Mouse (Mus musculus) neural tube, embryonic 15.5 days (tissue): ENCODE data around the gene Psmd4. TPM values are rescaled to one million over a fixed set of nuclear protein-coding genes. Genes with fewer than 3 reads are reported as not detected.
"Not testable (repeated sequence)": the region's sequence is repeated elsewhere in the genome, so short reads cannot be mapped to it uniquely, and the experiment has no call there.

Experiments
- ATAC-seq: fragments of 200-750 bp; cut with Nextera tagmentation; 2 replicates; pipeline ENCODE4 v1.8.0; 2017; ENCODE audit warnings: mild to moderate bottlenecking, moderate TSS enrichment, moderate library complexity; ENCODE audit not compliant: low FRiP score
- H3K27ac ChIP-seq: fragments of 300-500 bp; sonication (generic); replicated peaks from 2 replicates; pipeline ENCODE4 v1.5.1; 2015; ENCODE audit warnings: mild to moderate bottlenecking, inconsistent platforms
- H3K27me3 ChIP-seq: fragments of 300-500 bp; sonication (generic); replicated peaks from 2 replicates; pipeline ENCODE4 v1.6.1; 2015; ENCODE audit warnings: inconsistent platforms
- H3K36me3 ChIP-seq: fragments of 300-500 bp; sonication (generic); 2 replicates; pipeline ENCODE4 v1.6.1; 2015; ENCODE audit warnings: inconsistent platforms
- H3K4me1 ChIP-seq: fragments of 300-500 bp; sonication (generic); 2 replicates; pipeline ENCODE4 v1.6.1; 2015; ENCODE audit warnings: inconsistent platforms
- H3K4me2 ChIP-seq: fragments of 300-500 bp; sonication (generic); 2 replicates; pipeline ENCODE4 v1.6.1; 2015; ENCODE audit warnings: inconsistent platforms, mild to moderate bottlenecking, moderate library complexity
- H3K4me3 ChIP-seq: fragments of 300-500 bp; sonication (generic); replicated peaks from 2 replicates; pipeline ENCODE4 v1.5.1; 2015; ENCODE audit warnings: mild to moderate bottlenecking, inconsistent platforms
- H3K9ac ChIP-seq: fragments of 300-500 bp; sonication (generic); replicated peaks from 2 replicates; pipeline ENCODE4 v1.6.1; 2015; ENCODE audit warnings: mild to moderate bottlenecking, inconsistent platforms
- H3K9me3 ChIP-seq: fragments of 300-500 bp; sonication (generic); replicated peaks from 2 replicates; pipeline ENCODE4 v1.6.1; 2016; ENCODE audit warnings: inconsistent platforms
- WGBS: fragments of 180-500 bp; shearing (Covaris S2); methylation state at CpG from one replicate; pipeline ENCODE4 v1.1.7; 2015; ENCODE audit warnings: mixed read lengths; 5-methylcytosine and 5-hydroxymethylcytosine counted together
- polyA plus RNA-seq: library from polyadenylated mRNA; unstranded; fragments of >200 nt; fragmentation: Nextera tagmentation; extraction: Ambion mirVana; gene quantifications from 2 replicates; pipeline ENCODE4 v1.2.1, GENCODE M21; 2015

Gene Psmd4
- polyA plus RNA-seq, 1 experiment from 2014 or later: 264 TPM

GRCm38 (mm10) chr3:95020956-95021355 lies 21.5 kb downstream of the Psmd4 start:
- 93% methylated on average over 5 of the region's 5 CpGs for WGBS
- not testable (repeated sequence) for H3K4me3 ChIP-seq, H3K9ac ChIP-seq, H3K4me2 ChIP-seq, H3K27ac ChIP-seq, H3K9me3 ChIP-seq, H3K36me3 ChIP-seq, H3K27me3 ChIP-seq, ATAC-seq
- peaks cover 10% of the 10 kb centered on the region for H3K4me1 ChIP-seq

DNA sequence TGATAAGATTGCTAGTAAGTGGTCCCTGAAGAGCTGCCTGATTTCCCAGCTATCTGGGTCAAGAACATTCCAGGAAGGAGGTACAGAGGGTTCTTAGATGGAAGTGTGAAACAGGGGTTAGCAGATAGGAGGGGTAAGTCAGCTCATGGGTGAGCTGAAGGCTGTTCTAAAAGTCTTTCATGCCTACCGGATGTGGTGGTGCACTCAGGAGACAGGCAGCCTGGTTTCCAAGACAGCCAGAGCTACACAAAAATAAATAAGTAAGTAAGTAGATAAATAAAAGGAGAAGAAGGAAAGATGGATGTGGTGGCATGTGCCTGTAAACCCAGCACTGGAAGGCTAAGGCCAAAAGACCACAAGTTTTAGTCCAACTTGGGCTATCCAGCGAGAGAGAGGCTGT lies 23.7 kb downstream of the Psmd4 start:
- no peak overlapping the region for H3K4me3 ChIP-seq
- WGBS: 89% methylated on average over 2 of the region's 2 CpGs
- H3K27ac ChIP-seq: no peak overlapping the region
- H3K4me2 ChIP-seq: no peak overlapping the region
- H3K27me3 ChIP-seq: no peaks in the 10 kb centered on the region
- ATAC-seq: no peak
- H3K9me3 ChIP-seq: no peaks in the 10 kb centered on the region
- H3K4me1 ChIP-seq: peaks cover 17% of the 10 kb centered on the region
- no peak overlapping the region for H3K9ac ChIP-seq
- no peaks in the 10 kb centered on the region for H3K36me3 ChIP-seq

- 4% methylated on average over 21 of the region's 21 CpGs for WGBS
- no peak for ATAC-seq
- Histone ChIP-seq H3K27ac (peak overlapping the region; percentile 97), H3K9me3 (no peaks in the 10 kb centered on the region), H3K36me3 (peaks cover 7% of the 10 kb centered on the region), H3K27me3 (no peaks in the 10 kb centered on the region), H3K4me3 (peak overlapping the region; percentile 84), H3K4me2 (peak overlapping the region; percentile 73), H3K4me1 (peaks cover 27% of the 10 kb centered on the region), H3K9ac (peak overlapping the region; percentile 57)
Measured at GRCm38 (mm10) chr3:95016532-95017056, 25.8 kb downstream of the Psmd4 start.

GRCm38 (mm10) chr3:95015891-95016531 lies 26.4 kb downstream of the Psmd4 start:
- H3K4me3 ChIP-seq: peak overlapping the region; percentile 84
- peak overlapping the region; percentile 97 for H3K27ac ChIP-seq
- peak; percentile 87 for ATAC-seq
- no peaks in the 10 kb centered on the region for H3K27me3 ChIP-seq
- under 1% methylated on average over 40 of the region's 40 CpGs for WGBS
- peak overlapping the region; percentile 57 for H3K9ac ChIP-seq
- H3K4me2 ChIP-seq: peak overlapping the region; percentile 73
- peaks cover 13% of the 10 kb centered on the region for H3K36me3 ChIP-seq
- H3K9me3 ChIP-seq: no peaks in the 10 kb centered on the region
- peaks cover 27% of the 10 kb centered on the region for H3K4me1 ChIP-seq

DNA sequence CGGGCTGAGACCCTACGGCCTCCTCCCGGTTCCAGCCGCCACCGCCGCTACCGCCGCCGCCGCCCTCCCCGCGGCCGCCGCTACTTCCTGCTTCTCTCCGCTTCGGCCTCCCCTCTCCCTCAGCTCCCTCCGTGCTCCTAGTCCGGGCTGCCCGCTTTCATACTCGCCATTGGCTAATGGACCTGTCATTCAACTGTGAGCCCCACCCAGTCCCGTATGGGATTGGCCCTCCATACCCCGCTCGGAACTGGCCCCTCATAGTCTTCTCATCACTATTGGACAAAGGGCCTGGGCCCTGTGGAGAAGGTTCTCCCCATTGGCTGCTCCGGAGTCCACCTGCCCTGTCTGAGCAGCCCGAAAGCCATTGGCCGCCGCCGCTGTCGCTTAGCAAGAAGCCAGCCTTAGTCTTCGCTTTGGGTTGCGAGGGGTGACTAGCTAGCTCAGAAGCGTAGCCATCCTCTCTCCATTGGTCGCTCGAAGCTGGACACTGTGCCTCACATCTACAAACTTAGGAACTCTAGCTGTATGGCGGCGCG lies 27.0 kb downstream of the Psmd4 start, which contains the start of gene Zfp687:
TSS of gene Zfp687 (minus strand) at position 112 of the 536 bp plus-strand sequence.
- under 1% methylated on average over 26 of the region's 37 CpGs for WGBS
- peak within 1 kb of the TSS; percentile 80 for H3K9ac ChIP-seq
- H3K27ac ChIP-seq: peak within 1 kb of the TSS; percentile 97
- peaks cover 29% of the 10 kb centered on the region for H3K4me1 ChIP-seq
- H3K4me2 ChIP-seq: peak within 1 kb of the TSS; percentile 90
- H3K36me3 ChIP-seq: peaks cover 19% of the 10 kb centered on the region
- ATAC-seq: peak; percentile 98
- H3K27me3 ChIP-seq: no peaks in the 10 kb centered on the region
- H3K4me3 ChIP-seq: peak within 1 kb of the TSS; percentile 84
- H3K9me3 ChIP-seq: no peaks in the 10 kb centered on the region

- peak overlapping the region; percentile 84 for H3K4me3 ChIP-seq
- peak overlapping the region; percentile 97 for H3K27ac ChIP-seq
- under 1% methylated on average over 44 of the region's 44 CpGs for WGBS
- H3K36me3 ChIP-seq: peaks cover 27% of the 10 kb centered on the region
- peak overlapping the region; percentile 90 for H3K4me2 ChIP-seq
- H3K9ac ChIP-seq: peak overlapping the region; percentile 80
- no peaks in the 10 kb centered on the region for H3K9me3 ChIP-seq
- H3K27me3 ChIP-seq: no peaks in the 10 kb centered on the region
- peaks cover 33% of the 10 kb centered on the region for H3K4me1 ChIP-seq
- peak; percentile 15 for ATAC-seq
Measured at GRCm38 (mm10) chr3:95014428-95015151, 27.8 kb downstream of the Psmd4 start.

GRCm38 (mm10) chr3:95013699-95014427 lies 28.6 kb downstream of the Psmd4 start:
- H3K4me2 ChIP-seq: peak overlapping the region; percentile 90
- 11% methylated on average over 13 of the region's 13 CpGs for WGBS

GRCm38 (mm10) chr3:95012982-95013381 lies 29.4 kb downstream of the Psmd4 start:
- Histone ChIP-seq H3K9me3 (no peaks in the 10 kb centered on the region), H3K36me3 (peaks cover 43% of the 10 kb centered on the region), H3K4me1 (peaks cover 33% of the 10 kb centered on the region), H3K4me2 (peak overlapping the region; percentile 90), H3K27me3 (no peaks in the 10 kb centered on the region), H3K27ac (no peak overlapping the region), H3K9ac (no peak overlapping the region), H3K4me3 (no peak overlapping the region)
- no peak for ATAC-seq
- 93% methylated on average over 3 of the region's 3 CpGs for WGBS

More at GRCm38 (mm10) chr3:95013699-95014427, 28.6 kb downstream of the Psmd4 start:
- H3K9ac ChIP-seq: peak overlapping the region; percentile 80
- H3K4me1 ChIP-seq: peaks cover 33% of the 10 kb centered on the region
- peak overlapping the region; percentile 84 for H3K4me3 ChIP-seq
- no peaks in the 10 kb centered on the region for H3K27me3 ChIP-seq
- ATAC-seq: no peak
- H3K9me3 ChIP-seq: no peaks in the 10 kb centered on the region
- no peak overlapping the region for H3K27ac ChIP-seq
- H3K36me3 ChIP-seq: peaks cover 34% of the 10 kb centered on the region

DNA sequence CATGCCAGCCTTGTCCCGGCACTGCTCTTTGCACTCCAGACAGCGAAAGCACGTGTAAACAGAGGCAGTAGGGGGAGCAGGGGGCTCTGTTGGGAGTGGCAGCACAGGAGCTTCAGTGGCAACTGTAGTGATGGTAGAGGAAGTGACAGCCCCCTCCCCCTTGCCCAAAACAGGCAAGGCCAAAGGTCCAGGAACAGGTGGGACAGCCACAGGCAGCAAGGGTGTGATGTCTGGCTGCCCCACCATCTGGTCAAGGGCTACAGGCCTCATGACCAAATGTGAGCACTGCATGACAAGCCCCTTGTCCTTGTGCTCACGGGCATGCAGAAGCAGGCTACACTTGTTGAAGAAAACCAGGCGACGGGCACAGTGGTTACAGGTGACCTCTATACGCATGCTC lies 32.0 kb downstream of the Psmd4 start:
- 91% methylated on average over 7 of the region's 7 CpGs for WGBS
- Histone ChIP-seq H3K36me3 (peaks cover 65% of the 10 kb centered on the region), H3K9me3 (no peaks in the 10 kb centered on the region), H3K4me3 (no peak overlapping the region), H3K4me2 (no peak overlapping the region), H3K9ac (no peak overlapping the region), H3K27ac (no peak overlapping the region), H3K27me3 (no peaks in the 10 kb centered on the region), H3K4me1 (peaks cover 31% of the 10 kb centered on the region)
- ATAC-seq: no peak

DNA sequence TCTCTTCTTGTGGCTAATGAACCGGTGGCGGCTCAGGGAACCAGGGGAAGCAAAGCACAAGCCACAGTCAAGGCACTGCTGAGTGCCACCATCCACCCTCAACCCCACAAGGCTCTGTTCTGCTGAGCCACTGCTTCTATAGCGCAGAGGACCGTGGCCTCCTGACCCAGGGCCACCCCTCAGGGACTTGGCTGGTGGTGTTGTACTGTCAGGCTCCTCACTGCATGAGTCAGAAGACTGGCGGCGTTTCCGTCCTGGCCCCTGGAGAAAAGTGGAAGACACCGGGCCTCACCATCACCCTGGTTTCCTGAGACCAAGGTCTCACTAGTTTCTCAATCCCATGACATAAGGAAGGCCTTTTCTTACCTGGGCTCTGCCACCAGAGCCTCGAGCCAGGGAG lies 34.7 kb downstream of the Psmd4 start:
- H3K27me3 ChIP-seq: no peaks in the 10 kb centered on the region
- peaks cover 11% of the 10 kb centered on the region; the same call in 1 of the 2 replicates for H3K4me1 ChIP-seq
- no peak for ATAC-seq
- H3K27ac ChIP-seq: no peak overlapping the region
- peaks cover 90% of the 10 kb centered on the region for H3K36me3 ChIP-seq
- no peak overlapping the region for H3K9ac ChIP-seq
- H3K4me2 ChIP-seq: no peak overlapping the region
- 89% methylated on average over 9 of the region's 9 CpGs for WGBS
- no peak overlapping the region for H3K4me3 ChIP-seq
- no peaks in the 10 kb centered on the region for H3K9me3 ChIP-seq

- Histone ChIP-seq H3K36me3 (peaks cover 89% of the 10 kb centered on the region), H3K9me3 (no peaks in the 10 kb centered on the region)
- ATAC-seq: no peak
Measured at GRCm38 (mm10) chr3:95005651-95006050, 36.8 kb downstream of the Psmd4 start.

More at GRCm38 (mm10) chr3:95005651-95006050, 36.8 kb downstream of the Psmd4 start:
- no peak overlapping the region for H3K4me3 ChIP-seq
- WGBS: 91% methylated on average over 3 of the region's 3 CpGs
- H3K27me3 ChIP-seq: no peaks in the 10 kb centered on the region
- H3K27ac ChIP-seq: no peak overlapping the region; the same call in 1 of the 2 replicates
- no peak overlapping the region for H3K4me2 ChIP-seq
- H3K4me1 ChIP-seq: peaks cover 11% of the 10 kb centered on the region; the same call in 1 of the 2 replicates
- no peak overlapping the region for H3K9ac ChIP-seq
